Mouse (Mus musculus) C2C12 (cell line): Measurements from ENCODE around the gene Krtap1-3.

Experiments used
- MAX ChIP-seq: IDR thresholded peaks from one replicate; pipeline ENCODE4 v1.6.1; 2011; ENCODE audit warnings: mild to moderate bottlenecking, control low read depth
- MYOD1 ChIP-seq: IDR thresholded peaks from one replicate; pipeline ENCODE4 v1.6.1; 2011; ENCODE audit warnings: low read depth; ENCODE audit not compliant: control insufficient read depth, insufficient read length

DNA sequence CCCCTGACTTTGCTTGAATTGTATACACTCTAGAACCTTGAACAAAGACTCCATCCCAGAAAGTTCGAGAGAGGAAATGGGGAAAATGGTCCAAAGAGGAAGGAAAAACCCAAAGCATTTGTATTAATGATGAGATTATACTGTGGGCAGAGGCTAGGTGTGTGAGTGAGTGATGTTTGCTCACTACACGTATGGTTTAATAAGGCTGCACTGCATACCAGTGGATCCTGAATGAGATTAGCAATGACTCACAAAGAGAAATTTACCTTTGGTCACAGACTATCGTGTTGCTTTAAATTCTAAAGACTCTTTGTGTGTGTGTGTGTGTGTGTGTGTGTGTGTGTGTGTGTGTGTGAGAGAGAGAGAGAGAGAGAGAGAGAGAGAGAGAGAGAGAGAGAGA is 39.8 kb upstream of the Krtap1-3 start:
- TF ChIP-seq MYOD1 (no peak), MAX (no peak)
